Mouse (Mus musculus) liver, adult 2 months (tissue): Measurements from ENCODE around the gene Hdac7. TPM values are rescaled to one million over a fixed set of nuclear protein-coding genes. Genes with fewer than 3 reads are reported as not detected.

ENCODE experiments used
- DNase-seq: peaks from one replicate; pipeline ENCODE4 v3.0.0-alpha.2; 2011; ENCODE audit warnings: low read depth, low spot score; ENCODE audit errors: extremely low read depth
- H3K27ac ChIP-seq: fragments of 200-500 bp; replicated peaks from 2 replicates; pipeline ENCODE4 v1.5.1; 2012; ENCODE audit warnings: low read depth, mild to moderate bottlenecking, control low read depth, inconsistent platforms, low read length; ENCODE audit not compliant: insufficient read depth
- H3K27me3 ChIP-seq: fragments of 200-500 bp; 2 replicates; pipeline ENCODE4 v1.6.1; 2012; ENCODE audit warnings: mild to moderate bottlenecking, moderate library complexity, low read length, inconsistent platforms; ENCODE audit not compliant: control insufficient read depth, insufficient read depth
- H3K36me3 ChIP-seq: fragments of 200-500 bp; 2 replicates; pipeline ENCODE4 v1.6.1; 2012; ENCODE audit warnings: low read length, inconsistent platforms; ENCODE audit not compliant: control insufficient read depth, insufficient read depth
- H3K4me1 ChIP-seq: fragments of 200-500 bp; 2 replicates; pipeline ENCODE4 v1.6.1; 2011; ENCODE audit warnings: low read length; ENCODE audit not compliant: control insufficient read depth, insufficient read depth
- H3K4me3 ChIP-seq: fragments of 200-500 bp; 2 replicates; pipeline ENCODE4 v1.5.1; 2011; ENCODE audit warnings: low read depth, mild to moderate bottlenecking, control low read depth, low read length, moderate library complexity; ENCODE audit not compliant: insufficient read depth
- H3K79me2 ChIP-seq: fragments of 200-500 bp; 2 replicates; pipeline ENCODE4 v1.6.1; 2012; ENCODE audit warnings: inconsistent platforms, mild to moderate bottlenecking, low read length, moderate library complexity; ENCODE audit not compliant: control insufficient read depth, insufficient read depth
- H3K9ac ChIP-seq: fragments of 200-500 bp; 2 replicates; pipeline ENCODE4 v1.6.1; 2012; ENCODE audit warnings: low read depth, mild to moderate bottlenecking, control low read depth, inconsistent platforms, low read length
- CTCF ChIP-seq: fragments of 200-500 bp; IDR thresholded peaks from 2 replicates; pipeline ENCODE4 v1.5.1; 2011; ENCODE audit warnings: low read depth, low read length, control low read depth
- POLR2A ChIP-seq: fragments of 200-500 bp; IDR thresholded peaks from 2 replicates; pipeline ENCODE4 v1.6.1; 2011; ENCODE audit warnings: low read length, control low read depth; ENCODE audit not compliant: insufficient read depth; ENCODE audit errors: extremely low read depth
- WGBS: fragments of 180-500 bp; shearing (Covaris S2); methylation state at CpG from one replicate; pipeline ENCODE4 v1.1.7; 2018; 5-methylcytosine and 5-hydroxymethylcytosine counted together
- polyA plus RNA-seq: library from polyadenylated mRNA; depleted of rRNA; stranded (reverse); fragments of >200 nt; gene quantifications from 2 replicates; pipeline ENCODE4 v1.2.3, GENCODE M21; 2012
- total RNA-seq: library from RNA; depleted of rRNA; stranded (reverse); fragments of >200 nt; gene quantifications from 2 replicates; pipeline ENCODE4 v1.2.3, GENCODE M21; 2014

The Hdac7 gene
- total and polyA plus RNA-seq, 2 experiments, result 2.5 to 9.5 TPM

DNA sequence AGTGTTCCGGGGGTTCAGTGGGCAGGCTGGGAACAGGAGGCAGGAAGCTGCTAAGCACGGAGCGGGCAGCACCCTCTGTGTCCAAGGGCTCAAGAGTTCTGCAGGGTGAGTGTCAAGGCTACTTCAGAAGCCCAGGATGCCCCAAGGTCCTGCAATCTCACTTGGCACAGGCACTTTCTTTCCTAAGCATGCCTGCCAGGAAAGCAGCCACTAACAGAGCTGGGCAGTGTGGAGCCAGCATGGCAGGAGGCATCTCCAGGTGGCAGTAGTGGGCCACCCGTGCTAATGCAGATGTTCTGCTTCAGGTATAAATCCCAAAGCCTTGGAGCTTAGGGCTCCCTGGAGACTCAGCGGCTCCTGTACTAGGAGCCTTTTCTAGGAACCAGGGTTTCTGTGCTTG, 34.4 kb downstream of the Hdac7 start:
- Histone ChIP-seq H3K27me3 (no peaks in the 10 kb centered on the region), H3K36me3 (no peaks in the 10 kb centered on the region), H3K4me3 (no peak overlapping the region), H3K4me1 (no peaks in the 10 kb centered on the region), H3K9ac (no peak overlapping the region), H3K27ac (no peak overlapping the region), H3K79me2 (no peaks in the 10 kb centered on the region)
- peak; percentile 58 for TF ChIP-seq CTCF
- no peak for TF ChIP-seq POLR2A
- DNase-seq, result no peak
- 85% methylated on average over 5 of the region's 5 CpGs for WGBS

DNA sequence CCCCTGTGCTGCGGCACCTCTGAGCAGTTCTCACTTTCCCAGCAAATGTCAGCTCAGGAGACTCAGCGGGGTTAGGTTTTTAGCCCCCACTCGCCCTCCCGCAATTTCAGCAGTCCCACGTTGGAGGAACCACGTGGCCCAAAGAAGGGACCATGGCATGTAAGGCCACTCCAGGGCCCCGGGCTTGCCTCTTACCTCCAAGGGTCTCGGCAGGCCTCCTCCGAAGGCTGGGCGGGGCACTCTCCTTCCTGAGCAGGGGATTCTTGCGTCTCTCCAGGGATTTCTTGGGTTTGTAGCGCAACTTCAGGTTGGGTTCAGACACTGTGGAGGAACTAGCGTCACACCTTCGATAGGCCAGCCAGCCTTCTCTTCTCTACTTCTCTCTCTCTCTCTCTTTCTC, 35.1 kb downstream of the Hdac7 start:
- TF ChIP-seq POLR2A (no peak), CTCF (no peak)
- no peaks in the 10 kb centered on the region for H3K27me3 ChIP-seq
- DNase-seq, result no peak
- no peak overlapping the region for H3K4me3 ChIP-seq
- H3K36me3 ChIP-seq, result no peaks in the 10 kb centered on the region
- no peaks in the 10 kb centered on the region for H3K4me1 ChIP-seq
- 85% methylated on average over 14 of the region's 14 CpGs for WGBS
- H3K9ac ChIP-seq, result no peak overlapping the region
- no peak overlapping the region for H3K27ac ChIP-seq
- H3K79me2 ChIP-seq, result no peaks in the 10 kb centered on the region

DNA sequence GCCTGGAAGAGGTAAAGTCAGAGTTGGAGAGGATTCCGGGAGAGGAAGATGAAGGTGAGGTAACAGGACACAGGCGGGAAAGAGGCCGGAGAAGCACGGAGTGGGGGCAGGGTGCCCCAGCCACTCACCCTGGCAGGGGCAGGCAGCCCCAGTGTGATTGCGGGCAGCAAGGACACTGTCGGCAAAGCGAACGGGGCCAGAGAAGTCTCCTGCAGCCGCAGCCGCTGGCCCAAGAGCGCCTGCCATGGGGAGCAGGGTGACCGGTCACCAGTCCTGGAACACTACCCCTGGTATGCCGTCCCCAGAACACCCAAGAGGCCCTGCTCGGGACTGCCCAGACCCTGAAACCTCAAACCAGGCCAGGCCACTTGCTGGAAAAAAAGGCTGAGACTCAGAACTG, 35.8 kb downstream of the Hdac7 start:
- H3K79me2 ChIP-seq, result no peaks in the 10 kb centered on the region
- no peak overlapping the region for H3K4me3 ChIP-seq
- H3K9ac ChIP-seq, result no peak overlapping the region
- no peaks in the 10 kb centered on the region for H3K36me3 ChIP-seq
- no peak for TF ChIP-seq POLR2A
- TF ChIP-seq CTCF, result no peak
- H3K27me3 ChIP-seq, result no peaks in the 10 kb centered on the region
- 88% methylated on average over 14 of the region's 14 CpGs for WGBS
- no peak for DNase-seq
- no peak overlapping the region for H3K27ac ChIP-seq
- H3K4me1 ChIP-seq, result no peaks in the 10 kb centered on the region

GRCm38 (mm10) chr15:97807867-97808266, 36.4 kb downstream of the Hdac7 start:
- Histone ChIP-seq H3K27me3 (no peaks in the 10 kb centered on the region), H3K27ac (no peak overlapping the region), H3K79me2 (no peaks in the 10 kb centered on the region), H3K9ac (no peak overlapping the region), H3K4me3 (no peak overlapping the region), H3K4me1 (no peaks in the 10 kb centered on the region), H3K36me3 (no peaks in the 10 kb centered on the region)
- no peak for DNase-seq
- 79% methylated on average over 12 of the region's 12 CpGs for WGBS
- no peak for TF ChIP-seq POLR2A
- no peak for TF ChIP-seq CTCF

DNA sequence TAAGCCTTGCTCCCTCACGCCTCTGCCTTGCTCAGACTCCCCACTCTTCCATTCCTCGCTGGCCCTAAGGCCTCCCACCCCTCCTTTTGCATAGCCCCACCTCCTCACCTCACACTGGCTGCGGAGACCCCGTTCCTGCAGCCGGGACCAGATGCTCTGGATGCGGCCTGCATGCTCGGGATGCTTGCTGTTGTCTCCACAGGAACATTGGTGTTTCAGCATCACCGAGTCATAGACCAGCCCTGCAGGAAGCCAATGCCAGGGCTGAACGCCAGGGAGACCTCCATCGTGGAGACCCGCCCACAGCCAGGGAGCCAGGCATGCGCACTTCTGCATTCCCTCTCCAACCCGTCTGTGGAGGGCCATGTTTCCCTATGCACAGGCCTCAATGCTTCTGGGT, 41.7 kb downstream of the Hdac7 start:
- 45% methylated on average over 13 of the region's 13 CpGs for WGBS
- no peak overlapping the region for H3K9ac ChIP-seq
- no peak overlapping the region for H3K4me3 ChIP-seq
- H3K36me3 ChIP-seq, result peaks cover 2% of the 10 kb centered on the region; the same call in 1 of the 2 replicates
- no peaks in the 10 kb centered on the region for H3K79me2 ChIP-seq
- no peaks in the 10 kb centered on the region for H3K4me1 ChIP-seq
- no peak overlapping the region for H3K27ac ChIP-seq
- TF ChIP-seq POLR2A (no peak), CTCF (no peak)
- H3K27me3 ChIP-seq, result peaks cover 2% of the 10 kb centered on the region; the same call in 1 of the 2 replicates
- no peak for DNase-seq

DNA sequence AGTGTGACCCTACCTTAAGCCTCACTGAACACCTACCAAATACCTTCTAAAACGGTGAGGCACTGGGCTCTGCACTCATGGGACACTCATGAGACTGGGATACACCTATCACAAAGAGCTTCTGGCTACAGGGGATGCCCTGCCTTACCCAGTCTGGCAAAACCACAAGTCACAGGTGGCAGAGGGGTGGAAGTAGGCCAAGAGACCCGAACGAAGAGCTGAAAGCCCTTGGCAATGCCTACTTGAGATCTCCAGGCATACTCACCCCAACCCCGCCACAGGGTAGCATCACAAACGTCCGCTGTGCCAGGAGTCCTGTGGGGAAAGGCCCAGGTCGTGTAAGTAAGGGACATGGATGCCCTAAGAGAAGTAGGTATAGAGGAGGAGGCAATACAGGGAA, 42.5 kb downstream of the Hdac7 start:
- no peaks in the 10 kb centered on the region for H3K4me1 ChIP-seq
- H3K4me3 ChIP-seq, result no peak overlapping the region
- WGBS, result 83% methylated on average over 7 of the region's 7 CpGs
- H3K27me3 ChIP-seq, result peaks cover 2% of the 10 kb centered on the region; the same call in 1 of the 2 replicates
- TF ChIP-seq POLR2A (no peak), CTCF (no peak)
- H3K9ac ChIP-seq, result no peak overlapping the region
- H3K79me2 ChIP-seq, result no peaks in the 10 kb centered on the region
- no peak overlapping the region for H3K27ac ChIP-seq
- H3K36me3 ChIP-seq, result peaks cover 2% of the 10 kb centered on the region; the same call in 1 of the 2 replicates
- DNase-seq, result no peak
